Mouse (Mus musculus) embryo, embryonic 11 days (tissue): ENCODE results near the gene Cxcr4.
"Not testable (repeated sequence)": the region's sequence is repeated elsewhere in the genome, so short reads cannot be mapped to it uniquely, and the experiment has no call there.

Experiments used
- DNase-seq: peaks from one replicate; pipeline ENCODE4 v3.0.0-alpha.2; 2015

The Cxcr4 gene

DNA sequence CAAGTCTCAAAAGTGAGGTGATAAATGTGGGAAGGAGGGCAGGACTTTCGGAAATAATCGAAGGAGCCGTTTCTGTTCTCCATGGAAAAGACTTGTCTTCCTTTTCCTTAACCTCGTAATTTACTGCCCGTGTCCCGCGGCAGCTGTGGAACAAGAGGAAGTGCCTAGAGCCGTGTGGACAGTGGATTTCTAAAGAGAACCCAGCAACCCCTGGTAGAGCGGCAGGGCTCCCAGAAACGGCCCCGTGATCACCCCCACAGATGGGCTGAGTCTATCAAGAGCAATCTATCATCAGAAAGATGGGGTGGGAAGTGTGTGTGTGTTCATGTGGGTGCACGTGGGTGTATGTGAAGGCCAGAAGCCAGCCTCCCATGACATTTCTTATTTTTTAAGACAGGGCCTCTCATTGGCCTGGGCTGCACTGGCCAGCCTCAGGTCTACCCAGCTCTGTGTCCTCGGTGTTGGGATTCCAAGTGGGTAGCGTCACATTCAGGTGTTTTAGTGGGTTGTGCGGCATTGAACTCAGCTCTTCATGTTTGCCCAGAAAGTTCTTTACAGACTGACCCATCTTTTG, 5.2 kb upstream of the Cxcr4 start:
- DNase-seq = peak; percentile 25

DNA sequence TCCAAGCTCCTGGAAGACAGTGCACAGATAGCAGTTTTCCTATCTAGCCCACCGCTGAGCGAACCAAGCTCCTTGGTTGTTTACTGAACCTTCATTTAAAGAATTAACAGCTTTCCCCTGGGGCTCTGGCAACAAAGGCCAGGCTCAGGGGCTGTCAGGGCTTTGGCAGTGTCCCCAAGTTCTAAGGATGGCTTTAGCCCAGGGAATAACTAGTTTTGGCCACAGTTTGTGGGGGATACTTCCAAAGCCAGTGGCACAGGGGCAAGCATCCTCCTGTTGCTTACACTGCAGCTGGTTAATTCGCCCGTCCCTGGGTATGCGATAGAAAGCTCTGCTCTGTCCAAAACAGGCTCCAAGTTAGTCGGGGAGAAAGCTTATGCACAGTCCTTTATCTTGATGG, 3.4 kb upstream of the Cxcr4 start:
- no peak for DNase-seq

DNA sequence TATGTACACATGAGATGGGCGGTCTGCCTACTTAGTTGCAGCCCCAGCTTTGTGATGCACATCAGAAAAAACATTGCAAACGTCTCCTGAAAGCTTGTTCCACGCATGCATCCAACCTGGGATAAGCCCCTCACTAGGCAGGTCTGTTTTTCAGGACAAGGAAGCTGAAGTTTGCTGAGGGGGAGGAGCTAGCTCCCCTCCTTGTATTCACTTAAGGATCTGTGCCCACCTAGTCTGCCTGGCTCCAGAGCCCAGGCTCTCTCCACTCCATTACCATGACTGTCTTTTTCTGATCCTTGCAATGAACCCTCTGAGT, 3.0 kb upstream of the Cxcr4 start:
- DNase-seq = peak; percentile 22

GRCm38 (mm10) chr1:128594353-128595104, 2.4 kb upstream of the Cxcr4 start:
- no peak for DNase-seq

DNA sequence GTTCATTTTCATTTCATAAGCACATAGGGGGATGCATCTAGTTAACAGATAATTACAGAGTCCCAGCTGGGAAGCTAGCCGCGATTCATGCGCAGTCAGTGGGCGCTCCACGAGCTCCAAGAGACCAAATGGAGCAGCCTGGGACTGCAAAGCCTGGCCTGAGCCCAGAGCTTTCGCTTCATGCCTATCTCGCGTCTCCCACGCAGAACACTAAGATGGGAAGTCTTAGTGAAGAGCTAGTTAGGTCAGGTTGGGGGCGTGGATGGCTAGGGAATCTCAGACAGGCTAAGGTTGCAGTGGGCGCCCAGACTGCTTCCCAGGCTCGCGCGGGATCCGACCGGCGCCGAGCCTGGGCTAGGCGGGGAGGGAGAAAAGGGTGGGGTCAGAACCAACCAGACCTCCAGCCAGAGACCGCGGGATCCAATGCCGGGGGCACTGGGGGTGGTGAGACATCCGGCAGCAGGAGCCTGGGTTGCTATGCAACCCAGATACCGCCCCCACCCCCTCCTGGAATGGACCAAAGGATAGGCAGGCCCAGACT, 938 bp upstream of the Cxcr4 start:
- peak; percentile 74 for DNase-seq

DNA sequence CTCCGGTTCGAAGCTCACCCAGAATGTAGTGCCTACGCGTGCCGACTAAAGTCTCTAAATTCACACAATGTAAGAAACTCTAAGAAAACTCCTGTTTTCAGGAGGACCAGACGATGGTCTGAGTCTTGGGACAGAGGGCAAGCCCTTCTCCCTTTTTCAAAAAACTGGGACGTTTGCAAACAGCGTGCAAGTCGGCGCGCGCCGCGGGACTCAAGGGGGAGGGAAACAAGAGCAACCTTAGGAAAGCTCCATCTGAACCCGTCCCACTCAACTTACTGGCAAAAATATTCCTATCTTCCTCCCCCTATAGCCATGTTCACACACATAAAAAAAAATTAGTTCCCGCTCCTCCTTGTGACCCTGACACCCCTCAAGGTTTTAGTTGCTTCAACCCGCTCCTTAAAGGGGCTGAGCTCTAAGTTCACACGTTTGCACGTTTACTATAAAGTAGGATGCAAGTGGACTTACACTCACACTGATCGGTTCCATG, 327 bp downstream of the Cxcr4 start:
- peak; percentile 77 for DNase-seq

DNA sequence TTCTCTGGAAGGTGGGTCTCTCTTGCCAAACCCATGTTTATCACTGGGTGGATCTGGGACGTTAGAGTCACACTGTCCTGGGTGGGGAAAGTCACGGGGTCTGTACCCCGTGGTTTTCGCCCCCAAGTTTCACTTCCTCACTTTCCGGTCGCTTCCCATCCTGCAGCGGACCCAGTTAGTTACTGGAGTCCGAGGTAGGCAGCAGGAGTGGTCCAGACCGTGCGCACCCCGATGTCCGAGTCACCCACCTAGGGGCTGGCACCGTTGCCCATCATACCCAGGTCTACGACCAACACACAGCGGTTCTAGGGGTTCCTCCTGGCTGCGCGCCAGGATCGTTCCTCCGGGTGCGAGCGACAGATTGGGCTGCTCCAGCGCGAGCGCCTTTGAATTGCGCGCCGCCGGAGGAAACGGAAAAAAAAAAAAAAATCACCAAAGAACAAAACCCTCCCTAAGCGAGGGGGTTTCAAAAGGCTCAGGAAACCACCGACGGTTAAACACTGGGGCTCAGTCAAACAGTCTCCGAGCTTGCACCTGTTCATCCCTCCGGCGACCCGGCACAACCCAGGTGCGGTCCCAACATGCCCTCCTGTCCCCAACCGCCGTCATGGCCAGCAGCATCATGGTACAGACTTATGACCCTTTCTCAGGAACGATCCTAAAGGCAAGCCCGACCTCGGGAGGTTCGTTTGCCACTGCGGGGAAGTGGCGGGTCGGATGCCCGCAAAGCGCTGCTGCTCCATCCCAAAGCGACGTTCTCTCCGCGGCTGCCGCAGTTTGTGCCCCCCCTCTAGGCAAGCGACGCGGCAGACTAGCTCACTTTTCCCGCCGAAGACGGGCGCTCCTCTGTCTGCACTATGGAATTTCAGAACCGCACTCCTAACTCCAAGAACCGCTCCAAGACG, 1.0 kb downstream of the Cxcr4 start:
- DNase-seq = peak; percentile 64

- no peak for DNase-seq
Observed at GRCm38 (mm10) chr1:128590011-128590410, 2.1 kb downstream of the Cxcr4 start.

GRCm38 (mm10) chr1:128589488-128589887, 2.6 kb downstream of the Cxcr4 start:
- DNase-seq = no peak

DNA sequence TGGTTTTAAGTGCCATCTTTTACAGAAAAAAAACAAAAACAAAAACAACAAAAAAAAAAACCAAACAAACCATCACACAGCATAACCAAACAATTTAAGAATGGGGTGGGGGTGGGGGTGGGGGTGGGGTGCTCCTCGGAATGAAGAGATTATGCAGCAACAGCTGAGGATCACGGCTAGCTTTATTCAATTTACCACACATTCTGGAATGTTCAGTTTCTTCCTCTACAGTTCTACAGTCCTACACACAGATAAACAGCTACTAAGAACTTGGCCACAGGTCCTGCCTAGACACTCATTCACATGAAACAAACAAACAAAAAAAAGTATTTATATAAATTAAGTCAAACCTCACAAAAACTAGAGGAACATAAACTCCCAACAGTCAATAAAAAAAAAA, 3.8 kb downstream of the Cxcr4 start:
- no peak for DNase-seq

DNA sequence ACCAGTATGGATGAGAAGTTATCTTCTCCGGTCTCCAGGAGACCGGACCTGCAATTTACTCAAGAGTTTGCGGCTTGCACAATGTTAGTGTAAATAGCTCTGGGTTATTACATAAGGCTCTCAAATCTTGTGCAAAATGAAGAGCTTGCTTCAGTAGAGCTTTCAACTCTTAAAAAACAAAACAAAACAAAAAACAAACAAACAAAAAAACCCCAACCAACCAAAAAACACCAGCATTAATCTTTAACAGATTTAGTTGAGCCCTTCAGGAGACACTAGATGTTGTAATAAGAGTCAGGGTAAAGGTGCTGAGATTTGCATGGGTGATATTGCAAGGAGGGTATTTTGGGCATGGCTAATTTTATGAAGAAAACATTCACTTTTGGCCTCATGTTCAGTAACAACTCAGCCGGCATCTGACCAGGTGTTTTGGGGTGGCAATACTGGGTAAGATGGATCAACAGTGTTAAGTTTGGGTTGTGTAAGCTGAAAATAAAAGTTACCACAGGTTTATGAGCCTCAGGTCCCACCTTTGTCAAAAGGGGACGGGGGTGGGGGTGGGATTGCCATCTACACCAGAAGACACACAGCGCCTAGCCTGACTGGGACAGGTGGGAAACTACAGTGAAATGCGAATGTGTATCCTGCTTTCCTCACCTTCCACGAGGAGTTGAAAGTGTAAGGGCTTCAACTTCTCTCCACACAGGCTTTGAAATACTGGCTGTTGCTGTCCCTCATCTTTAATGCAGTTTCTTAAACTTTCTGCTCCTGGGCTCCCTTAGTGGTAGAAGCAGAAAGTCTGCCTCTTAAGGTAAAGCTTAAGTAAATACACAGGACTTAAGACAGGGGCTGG, 4.9 kb downstream of the Cxcr4 start:
- DNase-seq = no peak

DNA sequence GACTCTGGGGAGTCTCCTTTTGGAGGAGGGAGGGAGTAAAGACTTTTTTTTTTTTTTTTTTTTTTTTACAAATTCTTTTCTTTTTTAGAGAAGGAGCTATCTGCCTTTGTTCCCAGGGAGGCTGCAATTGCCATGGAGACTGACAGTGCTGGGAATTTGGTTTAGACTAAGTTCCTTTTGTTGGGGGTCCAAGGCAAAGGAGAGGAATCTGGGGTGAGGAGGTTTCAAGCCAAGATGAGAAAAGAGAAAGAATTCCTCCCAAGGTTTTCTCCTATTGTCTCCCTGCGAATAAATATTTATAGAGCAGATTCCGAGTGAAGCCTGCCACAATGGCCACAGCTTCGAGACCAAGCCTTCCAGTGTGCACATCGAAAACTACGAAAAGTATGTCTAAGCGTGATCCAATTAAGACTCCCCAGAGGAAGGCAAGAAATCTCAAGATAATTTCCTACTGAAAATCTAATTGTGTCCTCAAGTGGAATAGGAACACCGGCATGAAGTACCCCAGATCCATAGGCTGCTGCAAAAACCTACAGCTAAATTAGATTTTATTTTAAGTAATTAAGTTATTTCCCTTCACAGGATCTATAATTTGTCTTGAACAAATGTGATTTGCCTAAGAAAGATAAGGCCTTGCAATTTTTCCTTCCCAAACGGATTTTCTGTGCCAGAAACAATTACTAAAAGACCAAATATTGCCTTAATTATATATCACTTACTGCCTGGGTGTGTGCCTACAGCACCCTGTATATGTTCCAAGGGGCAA, 5.7 kb downstream of the Cxcr4 start:
- peak; percentile 67 for DNase-seq

DNA sequence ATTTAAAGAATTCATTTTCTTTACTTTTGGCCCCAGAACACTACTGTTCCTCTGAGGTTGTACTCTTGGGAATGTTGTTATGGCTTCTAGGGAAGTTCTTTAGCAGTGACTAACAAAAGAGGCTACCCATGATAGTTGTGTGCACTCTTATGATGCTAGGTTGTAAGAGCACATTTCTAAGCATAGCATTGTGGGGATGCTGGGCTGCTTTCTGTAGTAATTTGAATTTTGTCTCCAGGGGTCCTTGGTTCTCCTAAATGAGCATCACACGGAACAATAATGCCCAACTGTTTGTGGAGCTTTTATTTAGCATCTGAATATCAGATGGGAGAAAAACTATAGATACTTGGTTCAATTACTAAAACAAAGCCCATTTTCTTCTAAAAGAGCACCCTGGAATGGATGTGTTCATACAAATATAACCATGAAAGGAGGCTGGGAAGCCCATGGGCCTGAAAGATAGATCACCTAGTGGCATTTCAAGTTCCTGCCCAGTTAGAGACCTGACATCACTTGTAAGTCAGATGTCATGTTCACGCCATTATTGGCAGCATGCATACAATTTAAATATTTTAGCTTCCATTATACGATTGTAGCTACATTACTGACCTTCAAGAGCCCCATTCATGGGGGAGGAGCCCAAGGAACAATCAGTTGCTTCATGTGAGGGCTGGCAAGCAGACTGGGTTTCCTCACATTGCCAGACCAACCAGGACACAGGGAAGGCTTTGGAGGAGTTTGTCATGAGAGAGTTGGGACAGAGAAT, 6.5 kb downstream of the Cxcr4 start:
- DNase-seq = peak; percentile 75

DNA sequence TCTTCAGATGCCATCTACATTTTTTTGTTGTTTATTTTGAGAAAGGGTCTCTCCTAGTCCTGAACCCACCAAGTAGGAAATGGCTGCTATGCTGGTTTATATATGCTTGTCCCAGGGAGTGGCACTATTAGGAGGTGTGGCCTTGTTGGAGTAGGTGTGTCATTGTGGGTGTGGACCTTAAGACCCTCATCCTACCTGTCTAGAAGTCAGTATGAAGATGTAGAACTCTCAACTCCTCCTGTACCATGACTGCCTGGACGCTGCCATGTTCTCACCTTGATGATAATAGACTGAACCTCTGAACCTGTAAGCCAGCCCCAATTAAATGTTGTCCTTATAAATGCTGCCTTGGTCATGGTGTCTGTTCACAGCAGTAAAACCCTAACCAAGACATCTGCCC, 7.4 kb downstream of the Cxcr4 start:
- not testable (repeated sequence) for DNase-seq

DNA sequence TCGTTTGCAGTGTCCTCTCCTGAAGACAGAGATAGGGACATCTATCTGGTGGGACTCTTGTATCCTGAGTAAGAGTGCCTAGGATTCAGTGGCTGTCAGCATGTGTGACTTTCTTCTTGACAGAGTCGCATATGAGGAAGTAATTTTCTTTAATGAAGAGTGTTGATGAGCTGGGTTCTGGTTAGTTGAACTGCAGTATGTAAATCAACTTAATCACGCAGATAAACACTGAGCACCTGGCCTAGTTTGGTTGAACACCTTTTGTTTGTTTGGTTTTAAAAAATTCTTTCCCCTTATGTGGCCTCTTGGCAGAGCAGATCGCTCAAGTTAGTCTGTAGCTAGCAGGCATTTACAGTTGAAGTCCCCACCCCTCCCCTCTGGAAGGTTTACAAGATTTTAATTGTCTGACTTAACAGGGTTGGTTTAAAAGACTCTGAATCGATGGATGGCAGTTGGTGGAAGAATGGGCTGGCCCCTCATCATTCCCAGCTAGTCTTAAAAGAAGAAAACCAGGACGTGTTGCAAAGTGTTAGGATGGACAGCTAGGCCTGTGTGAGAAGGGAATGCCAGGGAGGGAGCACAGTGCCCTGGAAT, 8.7 kb downstream of the Cxcr4 start:
- DNase-seq = no peak

GRCm38 (mm10) chr1:128580321-128580720, 11.8 kb downstream of the Cxcr4 start:
- no peak for DNase-seq

DNA sequence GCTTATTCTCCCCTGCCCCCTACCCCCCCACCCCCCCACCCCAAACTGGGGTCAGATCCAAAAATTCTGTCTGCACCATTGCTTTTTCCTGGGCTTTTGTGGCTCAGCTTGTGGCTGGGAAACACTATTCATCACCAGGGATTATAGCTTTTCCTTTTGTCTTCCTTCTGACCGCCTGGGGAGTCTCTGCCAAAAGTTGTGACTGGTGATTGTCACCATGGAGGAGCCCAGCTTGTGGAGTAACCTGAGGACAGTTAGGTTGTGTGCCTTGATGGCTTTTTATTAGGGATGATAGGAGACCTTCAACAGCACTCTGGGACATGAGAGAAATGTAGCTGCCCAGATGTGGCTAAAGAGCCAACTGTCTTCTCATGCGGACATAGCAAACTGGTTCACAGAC, 13.6 kb downstream of the Cxcr4 start:
- no peak for DNase-seq

DNA sequence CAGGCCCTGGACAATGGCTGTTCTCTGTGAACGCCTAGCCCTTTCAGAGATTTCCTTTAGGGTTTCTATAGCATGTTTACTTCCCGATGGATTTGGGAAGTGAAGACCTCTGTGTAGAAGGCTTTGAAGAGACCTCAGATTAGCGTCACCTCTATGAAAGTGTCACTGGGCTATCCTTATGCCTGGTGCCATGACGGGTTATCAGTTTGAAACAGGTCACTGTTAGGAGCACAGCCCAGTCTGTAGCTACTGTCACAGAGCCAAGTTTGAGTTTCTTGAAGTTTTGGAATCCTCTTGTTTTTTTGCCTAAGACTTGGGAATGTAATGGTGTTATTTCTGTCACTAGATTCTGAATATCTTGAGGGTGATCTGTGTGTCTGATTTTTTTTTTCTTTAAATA, 17.0 kb downstream of the Cxcr4 start:
- no peak for DNase-seq

DNA sequence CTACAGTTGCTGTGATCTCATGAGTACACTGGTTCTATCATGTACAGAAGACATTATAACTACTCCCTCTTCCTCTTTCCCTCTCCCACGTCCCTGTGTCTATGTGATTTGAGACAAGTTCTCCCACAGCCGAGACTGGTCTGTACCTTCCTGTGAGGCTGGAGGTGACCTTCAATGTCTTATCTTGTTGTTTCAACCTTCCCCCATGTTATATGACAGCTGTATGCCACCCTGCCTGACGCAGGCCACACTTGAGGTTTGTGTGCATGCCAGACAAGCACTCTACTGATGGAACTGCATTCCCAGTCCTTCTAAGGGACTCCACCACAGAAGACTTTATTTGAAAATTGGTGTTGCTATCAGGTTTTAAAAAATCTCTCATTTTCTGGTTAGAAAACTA, 21.1 kb downstream of the Cxcr4 start:
- no peak for DNase-seq

DNA sequence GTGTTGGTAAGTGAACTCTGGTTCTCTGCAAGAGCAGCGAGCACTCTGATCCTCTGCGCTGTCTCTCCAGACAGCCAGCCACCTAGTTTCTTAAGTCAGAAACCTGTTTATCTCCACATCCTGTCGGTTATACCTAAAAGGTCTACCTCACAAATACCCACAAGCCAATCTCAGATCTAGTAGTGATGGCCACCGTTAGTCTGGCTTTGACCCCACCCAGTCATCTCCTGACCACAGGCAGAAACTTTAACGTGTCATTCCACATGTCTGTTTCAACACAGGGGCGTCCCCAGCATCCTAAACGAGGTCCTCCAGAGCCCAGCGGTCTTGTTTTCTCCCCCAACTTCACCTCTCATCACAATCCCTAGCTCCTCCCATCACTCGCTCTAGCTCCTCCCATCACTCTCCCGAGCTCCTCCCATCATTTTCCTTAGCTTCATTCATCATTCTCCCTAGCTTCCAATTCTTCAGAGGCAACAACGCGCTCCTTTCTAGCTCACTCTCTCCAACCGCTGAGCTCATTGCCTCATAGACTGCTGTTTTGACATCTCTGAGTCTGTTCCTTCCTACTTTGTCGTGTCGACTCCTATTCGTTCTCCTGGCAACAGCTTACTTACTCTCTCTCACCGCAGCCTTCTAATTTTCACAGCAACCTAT, 22.0 kb downstream of the Cxcr4 start:
- DNase-seq = no peak
